Mouse (Mus musculus) intestine, embryonic 14.5 days (tissue): ENCODE data around the gene Lrfn1. TPM values are rescaled to one million over a fixed set of nuclear protein-coding genes. Genes with fewer than 3 reads are reported as not detected.
"Not testable (repeated sequence)": the region's sequence is repeated elsewhere in the genome, so short reads cannot be mapped to it uniquely, and the experiment has no call there.

ENCODE experiments used
- ATAC-seq: fragments of 200-750 bp; cut with Nextera tagmentation; replicated peaks from 2 replicates; pipeline ENCODE4 v1.8.0; 2017; ENCODE audit warnings: low read depth, moderate number of reproducible peaks, moderate TSS enrichment, moderate library complexity; ENCODE audit not compliant: low FRiP score, low TSS enrichment
- DNase-seq: peaks from one replicate; pipeline ENCODE4 v3.0.0-alpha.2; 2018; ENCODE audit warnings: low spot score
- H3K27ac ChIP-seq: fragments of 300-500 bp; sonication (generic); 2 replicates; pipeline ENCODE4 v1.5.1; 2014; ENCODE audit warnings: low read depth, mild to moderate bottlenecking, control low read depth
- H3K27me3 ChIP-seq: fragments of 300-500 bp; sonication (generic); replicated peaks from 2 replicates; pipeline ENCODE4 v1.6.1; 2014; ENCODE audit warnings: low read length, control low read depth; ENCODE audit not compliant: control insufficient read depth, insufficient read depth
- H3K36me3 ChIP-seq: fragments of 300-500 bp; sonication (generic); 2 replicates; pipeline ENCODE4 v1.6.1; 2014; ENCODE audit warnings: low read length, control low read depth; ENCODE audit not compliant: control insufficient read depth, insufficient read depth
- H3K4me1 ChIP-seq: fragments of 300-500 bp; sonication (generic); replicated peaks from 2 replicates; pipeline ENCODE4 v1.6.1; 2014; ENCODE audit warnings: low read length, control low read depth, mixed read lengths; ENCODE audit not compliant: control insufficient read depth, insufficient read depth
- H3K4me2 ChIP-seq: fragments of 300-500 bp; sonication (generic); 2 replicates; pipeline ENCODE4 v1.6.1; 2014; ENCODE audit warnings: low read length
- H3K4me3 ChIP-seq: fragments of 300-500 bp; sonication (generic); 2 replicates; pipeline ENCODE4 v1.5.1; 2014; ENCODE audit warnings: low read depth, low read length, control low read depth, mixed read lengths
- H3K9ac ChIP-seq: fragments of 300-500 bp; sonication (generic); 2 replicates; pipeline ENCODE4 v1.6.1; 2014; ENCODE audit warnings: mild to moderate bottlenecking, low read length
- H3K9me3 ChIP-seq: fragments of 300-500 bp; sonication (generic); 2 replicates; pipeline ENCODE4 v1.6.1; 2016; ENCODE audit warnings: low read length, control low read depth; ENCODE audit not compliant: control insufficient read depth
- WGBS: fragments of 180-500 bp; shearing (Covaris S2); extraction: QIAGEN DNeasy Blood & Tissue Kit; methylation state at CpG from one replicate; pipeline ENCODE4 v1.1.7; 2014; 5-methylcytosine and 5-hydroxymethylcytosine counted together
- polyA plus RNA-seq: library from polyadenylated mRNA; unstranded; fragments of >200 nt; fragmentation: Nextera tagmentation; extraction: Ambion mirVana; gene quantifications from 2 replicates; pipeline ENCODE4 v1.2.1, GENCODE M21; 2014

Lrfn1 gene
- polyA plus RNA-seq, 1 experiment from 2014 or later, result 4.1 TPM

DNA sequence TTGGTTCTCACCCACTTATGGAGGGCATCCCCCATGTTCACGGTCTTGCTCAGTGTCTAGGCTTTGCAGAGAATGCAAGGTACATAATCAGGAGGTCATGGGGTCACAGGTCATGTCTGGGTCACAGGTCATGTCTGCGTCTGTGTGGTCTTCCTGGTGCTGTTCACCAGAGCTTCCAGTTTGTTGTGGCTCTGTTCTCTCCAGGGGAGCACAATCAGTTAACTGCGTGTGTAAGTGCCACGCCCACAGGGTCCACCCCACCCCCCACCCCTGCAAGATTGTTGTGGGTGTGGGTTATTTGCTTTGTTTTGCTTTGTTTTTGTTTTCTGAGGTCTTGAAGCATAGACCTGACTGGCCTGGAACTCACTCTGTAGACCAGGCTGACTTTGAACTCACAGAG, 32.4 kb downstream of the Lrfn1 start:
- Histone ChIP-seq H3K36me3 (no peaks in the 10 kb centered on the region), H3K27me3 (no peaks in the 10 kb centered on the region), H3K9me3 (no peaks in the 10 kb centered on the region), H3K4me1 (no peaks in the 10 kb centered on the region), H3K4me2 (no peak overlapping the region), H3K27ac (no peak overlapping the region), H3K4me3 (no peak overlapping the region), H3K9ac (no peak overlapping the region)
- DNase-seq, result no peak
- 27% methylated on average over 4 of the region's 4 CpGs for WGBS
- ATAC-seq, result no peak

DNA sequence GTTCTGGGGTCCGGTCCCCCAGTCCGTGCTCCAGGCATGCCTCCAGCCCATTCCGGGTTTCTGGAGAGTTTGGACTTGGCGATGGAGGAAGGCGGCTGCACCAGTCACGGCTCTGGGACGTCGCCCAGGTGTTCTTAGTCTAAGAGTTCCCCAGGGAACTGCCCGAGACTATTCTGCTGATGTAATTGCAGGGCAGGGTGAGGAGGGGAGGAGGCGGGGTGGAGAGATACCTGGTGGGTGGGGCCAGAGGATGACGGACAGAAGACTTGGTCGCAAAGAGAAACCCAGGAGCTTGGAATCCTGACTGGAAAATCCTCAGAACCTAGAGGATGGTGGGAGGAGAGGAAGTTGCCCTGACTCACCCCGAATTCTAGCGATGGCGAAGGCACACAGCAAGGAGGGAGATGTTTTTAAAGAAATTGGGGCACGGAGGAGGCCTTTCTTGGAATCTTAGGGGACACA, 36.3 kb downstream of the Lrfn1 start:
- DNase-seq, result peak; percentile 76
- 2% methylated on average over 16 of the region's 16 CpGs for WGBS
- Histone ChIP-seq H3K36me3 (no peaks in the 10 kb centered on the region), H3K4me1 (no peaks in the 10 kb centered on the region), H3K27ac (peak overlapping the region; percentile 51; the same call in 1 of the 2 replicates), H3K9ac (no peak overlapping the region), H3K9me3 (no peaks in the 10 kb centered on the region), H3K4me3 (peak overlapping the region; percentile 6), H3K4me2 (peak overlapping the region; percentile 43), H3K27me3 (no peaks in the 10 kb centered on the region)
- peak; percentile 74; the same call in 1 of the 2 replicates for ATAC-seq

DNA sequence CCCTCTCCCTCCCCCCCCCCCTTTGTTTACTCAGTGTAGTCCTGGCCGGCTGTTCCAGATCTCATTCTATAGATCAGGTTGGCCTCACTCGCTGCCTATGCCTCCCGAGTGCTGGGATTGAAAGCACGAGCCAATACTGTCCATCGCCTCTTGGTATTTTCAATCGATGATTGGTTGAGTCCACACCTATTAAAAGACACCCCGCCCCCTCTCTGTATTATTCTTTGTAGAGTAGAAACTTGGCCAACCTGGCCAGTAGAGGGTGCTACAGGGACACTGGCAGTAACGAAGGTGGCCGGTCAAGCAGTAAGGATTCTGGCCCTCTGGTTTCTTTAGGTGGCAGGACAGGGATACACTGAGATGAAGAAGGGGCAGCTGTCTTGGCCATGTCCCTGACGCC, 38.6 kb downstream of the Lrfn1 start:
- no peak overlapping the region for H3K9ac ChIP-seq

DNA sequence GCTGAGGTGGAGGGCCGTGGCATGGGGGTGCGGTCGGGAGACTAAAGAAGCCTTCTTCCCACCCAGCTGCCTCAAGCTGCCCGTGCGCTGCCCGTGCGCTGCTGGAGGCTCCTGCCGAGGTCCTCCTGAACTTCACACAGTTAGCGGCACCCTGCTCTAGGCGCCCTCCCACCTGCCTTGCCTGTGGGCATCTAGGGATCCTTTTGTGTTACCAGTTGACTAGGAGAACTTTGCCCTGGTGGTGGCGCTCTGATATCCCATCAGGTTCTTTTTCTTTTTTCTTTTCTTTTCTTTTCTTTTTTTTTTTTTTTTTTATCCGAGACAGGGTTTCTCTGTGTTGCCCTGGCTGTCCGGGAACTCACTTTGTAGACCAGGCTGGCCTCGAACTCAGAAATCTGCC, 39.1 kb downstream of the Lrfn1 start:
- no peak overlapping the region for H3K4me3 ChIP-seq
- H3K36me3 ChIP-seq, result no peaks in the 10 kb centered on the region
- H3K27ac ChIP-seq, result no peak overlapping the region
- 34% methylated on average over 13 of the region's 14 CpGs for WGBS
- H3K4me1 ChIP-seq, result no peaks in the 10 kb centered on the region
- no peaks in the 10 kb centered on the region for H3K27me3 ChIP-seq
- H3K9ac ChIP-seq, result no peak overlapping the region
- H3K4me2 ChIP-seq, result 0 out of 2 replicates have a peak overlapping the region, but pooled peaks have one; percentile 14
- peak; percentile 72 for DNase-seq
- ATAC-seq, result 0 out of 2 replicates have a peak, but pooled peaks have one; percentile 3
- H3K9me3 ChIP-seq, result no peaks in the 10 kb centered on the region

More for the DNA sequence above, 38.6 kb downstream of the Lrfn1 start:
- Histone ChIP-seq H3K27ac (no peak overlapping the region), H3K9me3 (no peaks in the 10 kb centered on the region), H3K4me1 (no peaks in the 10 kb centered on the region), H3K4me2 (0 out of 2 replicates have a peak overlapping the region, but pooled peaks have one; percentile 14), H3K36me3 (no peaks in the 10 kb centered on the region), H3K4me3 (no peak overlapping the region), H3K27me3 (no peaks in the 10 kb centered on the region)
- WGBS, result 3% methylated on average over 10 of the region's 10 CpGs
- DNase-seq (no peak), ATAC-seq (0 out of 2 replicates have a peak, but pooled peaks have one; percentile 20)

DNA sequence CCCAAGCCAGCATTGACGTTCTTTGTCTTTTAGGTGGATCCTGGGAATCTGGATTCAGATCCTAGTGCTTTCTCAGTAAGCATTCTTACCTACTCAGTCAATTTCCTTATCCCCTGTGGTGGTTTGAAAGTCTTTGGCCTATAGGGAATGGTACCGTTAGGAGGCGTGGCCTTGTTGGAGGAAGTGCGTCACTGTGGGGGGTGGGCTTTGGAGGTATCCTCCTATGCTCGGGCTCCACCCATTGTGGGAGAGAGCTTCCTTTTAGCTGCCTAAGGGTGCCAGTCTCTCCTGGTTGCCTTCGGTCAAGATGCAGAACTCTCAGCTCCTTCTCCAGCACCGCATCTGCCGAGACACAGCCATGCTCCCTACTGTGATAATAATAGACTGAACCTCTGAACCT, 40.5 kb downstream of the Lrfn1 start:
- 85% methylated on average over 8 of the region's 8 CpGs for WGBS
- Histone ChIP-seq H3K9me3 (no peaks in the 10 kb centered on the region), H3K4me2 (no peak overlapping the region), H3K36me3 (no peaks in the 10 kb centered on the region), H3K9ac (no peak overlapping the region), H3K4me3 (no peak overlapping the region), H3K4me1 (no peaks in the 10 kb centered on the region), H3K27me3 (no peaks in the 10 kb centered on the region), H3K27ac (no peak overlapping the region)
- ATAC-seq, result no peak
- DNase-seq, result no peak

DNA sequence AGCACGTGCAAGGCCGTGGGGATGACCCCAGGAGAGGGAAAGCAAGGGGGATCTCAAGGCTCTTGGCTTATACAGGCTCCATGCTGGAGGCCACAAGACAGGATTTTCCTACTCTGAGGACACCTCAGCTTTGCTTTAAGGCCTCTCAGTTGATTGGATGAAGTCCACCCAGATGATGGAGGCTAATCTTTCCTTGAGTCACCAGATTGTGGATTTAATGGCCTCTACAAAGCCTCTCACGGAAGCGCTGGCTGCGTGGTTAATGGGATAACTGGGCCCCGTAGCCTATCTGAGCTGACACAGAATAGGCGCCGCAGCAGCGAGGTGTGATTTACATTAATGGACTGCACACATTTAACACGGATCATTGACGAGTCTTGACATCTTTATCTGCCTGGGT, 43.6 kb downstream of the Lrfn1 start:
- DNase-seq (no peak), ATAC-seq (no peak)
- WGBS, result 74% methylated on average over 11 of the region's 11 CpGs
- Histone ChIP-seq H3K36me3 (no peaks in the 10 kb centered on the region), H3K4me3 (no peak overlapping the region), H3K9me3 (no peaks in the 10 kb centered on the region), H3K27me3 (no peaks in the 10 kb centered on the region), H3K4me2 (no peak overlapping the region), H3K4me1 (no peaks in the 10 kb centered on the region), H3K9ac (no peak overlapping the region), H3K27ac (no peak overlapping the region)

DNA sequence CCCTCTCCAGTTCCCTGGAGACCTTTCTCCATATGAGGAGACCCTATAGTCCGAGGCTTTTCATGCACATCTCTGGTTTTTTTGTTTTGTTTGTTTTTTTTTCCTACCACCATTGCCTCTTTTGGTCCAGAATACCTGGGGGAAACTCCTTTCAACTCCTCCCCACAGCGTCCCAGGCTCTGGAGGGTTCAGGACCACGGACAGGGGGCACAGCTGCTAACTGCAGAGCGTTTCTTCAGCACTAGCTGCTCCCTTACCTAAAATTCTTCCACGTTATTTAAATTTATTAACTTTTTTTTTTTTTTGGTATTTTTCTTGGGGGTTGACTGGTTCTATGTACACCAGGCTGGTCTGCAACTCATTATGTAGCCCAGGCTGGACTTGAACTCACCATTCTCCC, 53.8 kb downstream of the Lrfn1 start:
- no peak overlapping the region for H3K4me3 ChIP-seq
- no peaks in the 10 kb centered on the region for H3K36me3 ChIP-seq
- H3K4me2 ChIP-seq, result no peak overlapping the region
- no peak overlapping the region for H3K27ac ChIP-seq
- no peak for ATAC-seq
- no peaks in the 10 kb centered on the region for H3K27me3 ChIP-seq
- no peak overlapping the region for H3K9ac ChIP-seq
- WGBS, result 3% methylated on average over 5 of the region's 5 CpGs
- no peaks in the 10 kb centered on the region for H3K4me1 ChIP-seq
- no peaks in the 10 kb centered on the region for H3K9me3 ChIP-seq
- peak; percentile 70 for DNase-seq

DNA sequence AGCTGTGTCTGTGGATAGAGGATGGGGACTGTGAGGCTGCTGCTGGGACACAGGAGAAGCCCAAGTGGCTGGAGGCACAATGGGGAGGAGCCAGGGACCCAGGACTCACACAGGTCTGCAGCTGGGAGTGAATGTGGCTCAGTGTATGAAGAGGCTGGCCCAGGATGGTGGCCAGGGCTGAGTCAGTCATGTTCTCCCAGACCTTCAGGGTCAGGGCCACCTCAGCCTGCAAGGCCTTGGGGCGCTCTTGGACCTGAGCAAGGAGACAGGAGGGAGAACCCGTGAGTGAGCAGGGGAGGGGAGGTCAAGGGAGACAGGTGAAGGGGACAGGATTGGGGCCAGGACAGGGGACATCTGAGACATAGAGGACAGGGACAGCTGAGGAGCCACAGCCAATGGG, 57.3 kb downstream of the Lrfn1 start:
- ATAC-seq, H3K9me3 ChIP-seq, H3K36me3 ChIP-seq, DNase-seq, H3K27me3 ChIP-seq, H3K4me1 ChIP-seq, H3K4me2 ChIP-seq, H3K9ac ChIP-seq, H3K4me3 ChIP-seq, H3K27ac ChIP-seq: not testable (repeated sequence)
- 20% methylated on average over 1 of the region's 2 CpGs for WGBS

DNA sequence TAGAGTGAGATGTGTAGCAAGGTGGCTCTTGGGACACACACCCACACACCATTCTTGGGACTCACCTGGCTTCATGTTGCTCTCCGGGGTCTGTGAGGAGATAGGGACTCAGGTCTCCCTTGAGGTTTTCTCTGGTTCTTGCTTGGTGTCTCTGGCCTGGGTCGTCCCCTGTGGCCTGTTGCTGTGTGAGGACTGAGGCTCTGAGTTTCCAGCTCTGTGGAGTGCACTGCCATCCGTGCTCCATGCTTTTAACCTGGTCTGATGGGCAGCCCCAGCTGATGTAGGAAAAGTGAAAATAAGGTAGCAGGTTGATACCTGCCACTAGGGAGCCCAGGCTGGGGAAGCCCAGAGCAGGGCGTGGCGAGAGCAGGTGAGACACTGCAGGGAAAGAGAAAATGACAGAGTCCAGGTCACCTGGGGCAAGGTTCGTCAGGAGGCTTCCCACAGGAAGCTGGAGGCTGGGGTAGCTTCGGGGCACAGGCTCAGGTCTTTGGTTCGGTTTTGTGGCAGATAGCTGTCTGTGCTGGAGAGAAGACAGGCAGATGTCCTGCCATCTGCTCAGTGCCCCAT, 58.7 kb downstream of the Lrfn1 start, which contains the start of gene Ifnl2:
Gene Ifnl2, minus strand, starts transcription at position 51 of the 570 bp plus-strand sequence.
- H3K27ac ChIP-seq, H3K4me3 ChIP-seq, H3K4me2 ChIP-seq, H3K9me3 ChIP-seq, H3K27me3 ChIP-seq, H3K36me3 ChIP-seq, ATAC-seq, H3K4me1 ChIP-seq, DNase-seq, H3K9ac ChIP-seq: not testable (repeated sequence)
- 56% methylated on average over 8 of the region's 8 CpGs for WGBS
